10 mouse cellular contexts compared by ENCODE assay signal in genomic region chr6:108884603-108885002, GRCm38 (mm10).
"Had no signal": no experiment of that assay in that cellular context is flagged by ENCODE, and none has a peak within 500 bp of the region (broad histone marks: within the 10 kb centered on the region; RNA-seq: fewer than 3 reads in every experiment).

No protein-coding gene starts in this region.

- H3K9ac ChIP-seq: liver, embryonic 15.5 days; midbrain, embryonic 15.5 days; neural tube, embryonic 12.5 days had no signal

- H3K9me3 ChIP-seq: liver, embryonic 15.5 days; midbrain, embryonic 15.5 days had no signal

- H3K4me2 ChIP-seq: liver, embryonic 11.5 days; liver, embryonic 15.5 days; midbrain, embryonic 11.5 days; midbrain, embryonic 15.5 days; neural tube, embryonic 12.5 days had no signal

- DNase-seq: left cerebral cortex, postnatal 4 days; lung, postnatal 36 days; thymus, postnatal 4 days had no signal

- H3K36me3 ChIP-seq: liver, embryonic 15.5 days; midbrain, embryonic 15.5 days; neural tube, embryonic 12.5 days had no signal

- H3K27ac ChIP-seq: liver, embryonic 15.5 days; midbrain, embryonic 15.5 days; neural tube, embryonic 12.5 days; stomach, postnatal 0 days had no signal

- H3K4me1 ChIP-seq: liver, embryonic 15.5 days; midbrain, embryonic 15.5 days; neural tube, embryonic 12.5 days had no signal

- ATAC-seq: intestine, embryonic 16.5 days; midbrain, embryonic 15.5 days had no signal

- H3K4me3 ChIP-seq: liver, embryonic 15.5 days; midbrain, embryonic 15.5 days; neural tube, embryonic 12.5 days had no signal

- H3K27me3 ChIP-seq: liver, embryonic 15.5 days; midbrain, embryonic 15.5 days; neural tube, embryonic 12.5 days had no signal
